Mouse (Mus musculus): ENCODE data around the gene Clec18a. TPM values are rescaled to one million over a fixed set of nuclear protein-coding genes. Genes with fewer than 3 reads are reported as not detected.
A peak's percentile ranks its signal among the peaks of the same experiment; 100 is the strongest.
"Not testable (repeated sequence)": the region's sequence is repeated elsewhere in the genome, so short reads cannot be mapped to it uniquely, and the experiment has no call there.

Clec18a gene
- polyA plus RNA-seq, 1 experiment: not detected

GRCm38 (mm10) chr8:111036591-111036990, 55.6 kb downstream of the Clec18a start:
- TF ChIP-seq CTCF (IDR thresholded peaks at IDR 0.05; ENCODE audit: low read depth, low read length) (no peak), POLR2A (IDR thresholded peaks at IDR 0.05; ENCODE audit: borderline replicate concordance, low read depth, low read length) (no peak)
- H3K27ac ChIP-seq (ENCODE audit: insufficient read depth, low read depth, low read length): no peak overlapping the region
- peaks cover 11% of the 10 kb centered on the region for H3K4me1 ChIP-seq (ENCODE audit: control insufficient read depth, insufficient read depth, low read length)
- H3K4me3 ChIP-seq (ENCODE audit: insufficient read depth, low read length): no peak overlapping the region

GRCm38 (mm10) chr8:111034276-111034675, 58.0 kb downstream of the Clec18a start:
- TF ChIP-seq CTCF (IDR thresholded peaks at IDR 0.05; ENCODE audit: low read depth, low read length) (no peak), POLR2A (IDR thresholded peaks at IDR 0.05; ENCODE audit: borderline replicate concordance, low read depth, low read length) (no peak)
- H3K27ac ChIP-seq (ENCODE audit: insufficient read depth, low read depth, low read length): peak overlapping the region; percentile 59
- peak overlapping the region; percentile 77 for H3K4me3 ChIP-seq (ENCODE audit: insufficient read depth, low read length)
- H3K4me1 ChIP-seq (ENCODE audit: control insufficient read depth, insufficient read depth, low read length): peaks cover 15% of the 10 kb centered on the region

GRCm38 (mm10) chr8:111033482-111034215, 58.6 kb downstream of the Clec18a start:
- TF ChIP-seq CTCF (IDR thresholded peaks at IDR 0.05; ENCODE audit: low read depth, low read length) (no peak), POLR2A (IDR thresholded peaks at IDR 0.05; ENCODE audit: borderline replicate concordance, low read depth, low read length) (no peak)
- Histone ChIP-seq H3K27ac (ENCODE audit: insufficient read depth, low read depth, low read length) (peak overlapping the region; percentile 59), H3K4me3 (ENCODE audit: insufficient read depth, low read length) (peak overlapping the region; percentile 77), H3K4me1 (ENCODE audit: control insufficient read depth, insufficient read depth, low read length) (peaks cover 15% of the 10 kb centered on the region)

GRCm38 (mm10) chr8:111032916-111033315, 59.3 kb downstream of the Clec18a start, which contains the start of gene Aars:
Gene Aars, plus strand, starts transcription at chr8:111033144.
- Histone ChIP-seq H3K4me3 (ENCODE audit: insufficient read depth, low read length) (peak within 1 kb of the TSS; percentile 77), H3K27ac (ENCODE audit: insufficient read depth, low read depth, low read length) (peak within 1 kb of the TSS; percentile 59), H3K4me1 (ENCODE audit: control insufficient read depth, insufficient read depth, low read length) (peaks cover 15% of the 10 kb centered on the region)
- no peak for TF ChIP-seq POLR2A (IDR thresholded peaks at IDR 0.05; ENCODE audit: borderline replicate concordance, low read depth, low read length)
- TF ChIP-seq CTCF (IDR thresholded peaks at IDR 0.05; ENCODE audit: low read depth, low read length): no peak

GRCm38 (mm10) chr8:111031572-111031971, 60.7 kb downstream of the Clec18a start, which contains the start of gene Ddx19b:
Gene Ddx19b, minus strand, starts transcription at chr8:111031751.
- no peak for TF ChIP-seq CTCF (IDR thresholded peaks at IDR 0.05; ENCODE audit: low read depth, low read length)
- no peak for TF ChIP-seq POLR2A (IDR thresholded peaks at IDR 0.05; ENCODE audit: borderline replicate concordance, low read depth, low read length)
- no peak within 1 kb of the TSS for H3K27ac ChIP-seq (ENCODE audit: insufficient read depth, low read depth, low read length)
- H3K4me1 ChIP-seq (ENCODE audit: control insufficient read depth, insufficient read depth, low read length): peaks cover 13% of the 10 kb centered on the region
- H3K4me3 ChIP-seq (ENCODE audit: insufficient read depth, low read length): no peak within 1 kb of the TSS

GRCm38 (mm10) chr8:111030045-111030444, 62.2 kb downstream of the Clec18a start:
- peak overlapping the region; percentile 54 for H3K4me3 ChIP-seq (ENCODE audit: insufficient read depth, low read length)

GRCm38 (mm10) chr8:111029589-111029988, 62.6 kb downstream of the Clec18a start:
- no peak overlapping the region for H3K27ac ChIP-seq (ENCODE audit: insufficient read depth, low read depth, low read length)
- no peak for TF ChIP-seq CTCF (IDR thresholded peaks at IDR 0.05; ENCODE audit: low read depth, low read length)
- no peak for TF ChIP-seq POLR2A (IDR thresholded peaks at IDR 0.05; ENCODE audit: borderline replicate concordance, low read depth, low read length)

More at GRCm38 (mm10) chr8:111030045-111030444, 62.2 kb downstream of the Clec18a start:
- no peak overlapping the region for H3K27ac ChIP-seq (ENCODE audit: insufficient read depth, low read depth, low read length)
- TF ChIP-seq CTCF (IDR thresholded peaks at IDR 0.05; ENCODE audit: low read depth, low read length) (no peak), POLR2A (IDR thresholded peaks at IDR 0.05; ENCODE audit: borderline replicate concordance, low read depth, low read length) (no peak)
- H3K4me1 ChIP-seq (ENCODE audit: control insufficient read depth, insufficient read depth, low read length): peaks cover 9% of the 10 kb centered on the region

GRCm38 (mm10) chr8:111027391-111027937, 64.8 kb downstream of the Clec18a start:
- peak overlapping the region; percentile 29; the same call in 1 of the 2 replicates for H3K27ac ChIP-seq (ENCODE audit: insufficient read depth, low read depth, low read length)
- peak overlapping the region; percentile 84 for H3K4me3 ChIP-seq (ENCODE audit: insufficient read depth, low read length)
- no peak for TF ChIP-seq POLR2A (IDR thresholded peaks at IDR 0.05; ENCODE audit: borderline replicate concordance, low read depth, low read length)
- H3K4me1 ChIP-seq (ENCODE audit: control insufficient read depth, insufficient read depth, low read length): peaks cover 10% of the 10 kb centered on the region

More at GRCm38 (mm10) chr8:111029589-111029988, 62.6 kb downstream of the Clec18a start:
- Histone ChIP-seq H3K4me1 (ENCODE audit: control insufficient read depth, insufficient read depth, low read length) (peaks cover 11% of the 10 kb centered on the region), H3K4me3 (ENCODE audit: insufficient read depth, low read length) (peak overlapping the region; percentile 54)

- H3K4me1 ChIP-seq (ENCODE audit: control insufficient read depth, insufficient read depth, low read length); H3K4me3 ChIP-seq (ENCODE audit: insufficient read depth, low read length); H3K27ac ChIP-seq (ENCODE audit: insufficient read depth, low read depth, low read length): not testable (repeated sequence)
Measured at GRCm38 (mm10) chr8:111026609-111027008, 65.6 kb downstream of the Clec18a start.

GRCm38 (mm10) chr8:111010230-111010991, 81.8 kb downstream of the Clec18a start:
- H3K4me3 ChIP-seq (ENCODE audit: insufficient read depth, low read length); H3K27ac ChIP-seq (ENCODE audit: insufficient read depth, low read depth, low read length); H3K4me1 ChIP-seq (ENCODE audit: control insufficient read depth, insufficient read depth, low read length): not testable (repeated sequence)

Other genes starting within 250 kb of the Clec18a start
- 31.1 and 33.5 TPM in 2 replicates for gene Cog4, start 245.8 kb downstream of the Clec18a start, polyA plus RNA-seq (2012; ENCODE audit: insufficient read depth, insufficient read length, missing spikeins)
- gene Sf3b3, start 245.6 kb downstream of the Clec18a start, polyA plus RNA-seq (2012; ENCODE audit: insufficient read depth, insufficient read length, missing spikeins): 31.2 and 32.3 TPM in 2 replicates
- 4.8 and 6.2 TPM in 2 replicates for gene Fuk, start 189.9 kb downstream of the Clec18a start, polyA plus RNA-seq (2012; ENCODE audit: insufficient read depth, insufficient read length, missing spikeins)
- gene St3gal2, start 172.5 kb downstream of the Clec18a start, polyA plus RNA-seq (2012; ENCODE audit: insufficient read depth, insufficient read length, missing spikeins): 12.4 and 13.3 TPM in 2 replicates
- 32.5 and 36.1 TPM in 2 replicates for gene Ddx19a, start 94.6 kb downstream of the Clec18a start, polyA plus RNA-seq (2012; ENCODE audit: insufficient read depth, insufficient read length, missing spikeins)
- 5.5 and 6.4 TPM in 2 replicates for gene Ddx19b, start 60.7 kb downstream of the Clec18a start, polyA plus RNA-seq (2012; ENCODE audit: insufficient read depth, insufficient read length, missing spikeins)
- gene Aars, start 59.3 kb downstream of the Clec18a start, polyA plus RNA-seq (2012; ENCODE audit: insufficient read depth, insufficient read length, missing spikeins): 20.8 and 27.2 TPM in 2 replicates
- gene Exosc6, start 36.1 kb downstream of the Clec18a start, polyA plus RNA-seq (2012; ENCODE audit: insufficient read depth, insufficient read length, missing spikeins): not detected in 2 replicates
- 8.1 and 11.3 TPM in 2 replicates for gene Pdpr, start 2.2 kb upstream of the Clec18a start, polyA plus RNA-seq (2012; ENCODE audit: insufficient read depth, insufficient read length, missing spikeins)
- 64.1 and 81.9 TPM in 2 replicates for gene Glg1, start 166.8 kb upstream of the Clec18a start, polyA plus RNA-seq (2012; ENCODE audit: insufficient read depth, insufficient read length, missing spikeins)
- 36.8 and 42.0 TPM in 2 replicates for gene Rfwd3, start 207.8 kb upstream of the Clec18a start, polyA plus RNA-seq (2012; ENCODE audit: insufficient read depth, insufficient read length, missing spikeins)
- 15.9 and 21.2 TPM in 2 replicates for gene Mlkl, start 245.8 kb upstream of the Clec18a start, polyA plus RNA-seq (2012; ENCODE audit: insufficient read depth, insufficient read length, missing spikeins)

Data from bone marrow macrophage, adult 2 months (primary cell).